Mouse (Mus musculus) midbrain, embryonic 11.5 days (tissue): ENCODE measurements around the gene Slc28a3. TPM values are rescaled to one million over a fixed set of nuclear protein-coding genes. Genes with fewer than 3 reads are reported as not detected.

Source experiments
- ATAC-seq: fragments of 200-750 bp; cut with Nextera tagmentation; 2 replicates; pipeline ENCODE4 v1.8.0; 2017; ENCODE audit warnings: moderate TSS enrichment, moderate library complexity; ENCODE audit not compliant: low FRiP score
- DNase-seq: peaks from one replicate; pipeline ENCODE4 v3.0.0; 2015; ENCODE audit warnings: low spot score; ENCODE audit errors: missing footprints
- H3K27ac ChIP-seq: fragments of 300-500 bp; sonication (generic); 2 replicates; pipeline ENCODE4 v1.5.1; 2014; ENCODE audit warnings: low read depth, low read length
- H3K27me3 ChIP-seq: fragments of 300-500 bp; sonication (generic); 2 replicates; pipeline ENCODE4 v1.6.1; 2014; ENCODE audit warnings: mild to moderate bottlenecking, low read length, moderate library complexity, mixed read lengths; ENCODE audit not compliant: control insufficient read depth, insufficient read depth
- H3K36me3 ChIP-seq: fragments of 300-500 bp; sonication (generic); 2 replicates; pipeline ENCODE4 v1.6.1; 2014; ENCODE audit warnings: mild to moderate bottlenecking, low read length, moderate library complexity, mixed read lengths; ENCODE audit not compliant: control insufficient read depth, insufficient read depth
- H3K4me1 ChIP-seq: fragments of 300-500 bp; sonication (generic); 2 replicates; pipeline ENCODE4 v1.6.1; 2014; ENCODE audit warnings: low read length; ENCODE audit not compliant: control insufficient read depth, insufficient read depth
- H3K4me2 ChIP-seq: fragments of 300-500 bp; sonication (generic); 2 replicates; pipeline ENCODE4 v1.6.1; 2014; ENCODE audit warnings: mild to moderate bottlenecking, moderate library complexity
- H3K4me3 ChIP-seq: fragments of 300-500 bp; sonication (generic); 2 replicates; pipeline ENCODE4 v1.5.1; 2014; ENCODE audit warnings: low read depth, low read length
- H3K9ac ChIP-seq: fragments of 300-500 bp; sonication (generic); 2 replicates; pipeline ENCODE4 v1.6.1; 2014; ENCODE audit warnings: low read length
- H3K9me3 ChIP-seq: fragments of 300-500 bp; sonication (generic); 2 replicates; pipeline ENCODE4 v1.6.1; 2016; ENCODE audit warnings: low read length; ENCODE audit not compliant: control insufficient read depth
- WGBS: fragments of 180-500 bp; shearing (Covaris S2); extraction: QIAGEN DNeasy Blood & Tissue Kit; methylation state at CpG from one replicate; pipeline ENCODE4 v1.1.7; 2014; 5-methylcytosine and 5-hydroxymethylcytosine counted together
- polyA plus RNA-seq: library from polyadenylated mRNA; unstranded; fragments of >200 nt; fragmentation: Nextera tagmentation; extraction: Ambion mirVana; gene quantifications from 2 replicates; pipeline ENCODE4 v1.2.1, GENCODE M21; 2014

Gene Slc28a3
- polyA plus RNA-seq, 1 experiment from 2014 or later = not detected

GRCm38 (mm10) chr13:58629365-58630050 lies 18.8 kb upstream of the Slc28a3 start:
- H3K9ac ChIP-seq = peak overlapping the region; percentile 42
- H3K9me3 ChIP-seq = no peaks in the 10 kb centered on the region
- H3K4me2 ChIP-seq = peak overlapping the region; percentile 39
- WGBS = 24% methylated on average over 13 of the region's 13 CpGs
- ATAC-seq (peak; percentile 70; the same call in 1 of the 2 replicates), DNase-seq (peak; percentile 89)
- H3K4me1 ChIP-seq = peaks cover 4% of the 10 kb centered on the region; the same call in 1 of the 2 replicates
- H3K27me3 ChIP-seq = no peaks in the 10 kb centered on the region
- H3K27ac ChIP-seq = no peak overlapping the region
- peak overlapping the region; percentile 13; the same call in 1 of the 2 replicates for H3K4me3 ChIP-seq
- no peaks in the 10 kb centered on the region for H3K36me3 ChIP-seq

DNA sequence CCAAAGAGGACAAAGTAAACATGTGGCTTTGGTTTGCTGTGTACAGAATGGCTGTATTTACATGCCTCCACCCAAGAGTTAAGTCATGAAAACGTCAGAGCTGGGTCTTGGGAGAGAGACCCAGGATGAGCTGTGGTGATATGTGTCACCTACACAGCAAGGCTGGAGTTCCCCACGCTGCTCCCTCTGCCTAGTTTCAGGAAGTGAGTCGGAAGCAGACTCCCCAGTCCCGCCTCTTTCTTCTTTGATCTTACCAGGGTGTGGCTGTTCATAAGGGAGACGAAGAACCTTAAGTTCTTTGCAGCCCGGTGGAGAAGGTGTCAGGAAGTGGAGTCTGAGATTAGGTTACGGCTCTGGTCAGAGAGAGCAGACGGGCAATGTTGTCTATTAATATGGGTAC lies 12.0 kb upstream of the Slc28a3 start:
- H3K4me2 ChIP-seq = no peak overlapping the region
- H3K4me3 ChIP-seq = no peak overlapping the region
- no peaks in the 10 kb centered on the region for H3K36me3 ChIP-seq
- ATAC-seq (no peak), DNase-seq (peak; percentile 4)
- H3K9me3 ChIP-seq = no peaks in the 10 kb centered on the region
- H3K27me3 ChIP-seq = no peaks in the 10 kb centered on the region
- no peaks in the 10 kb centered on the region for H3K4me1 ChIP-seq
- no peak overlapping the region for H3K27ac ChIP-seq
- WGBS = 70% methylated on average over 8 of the region's 8 CpGs
- no peak overlapping the region for H3K9ac ChIP-seq

DNA sequence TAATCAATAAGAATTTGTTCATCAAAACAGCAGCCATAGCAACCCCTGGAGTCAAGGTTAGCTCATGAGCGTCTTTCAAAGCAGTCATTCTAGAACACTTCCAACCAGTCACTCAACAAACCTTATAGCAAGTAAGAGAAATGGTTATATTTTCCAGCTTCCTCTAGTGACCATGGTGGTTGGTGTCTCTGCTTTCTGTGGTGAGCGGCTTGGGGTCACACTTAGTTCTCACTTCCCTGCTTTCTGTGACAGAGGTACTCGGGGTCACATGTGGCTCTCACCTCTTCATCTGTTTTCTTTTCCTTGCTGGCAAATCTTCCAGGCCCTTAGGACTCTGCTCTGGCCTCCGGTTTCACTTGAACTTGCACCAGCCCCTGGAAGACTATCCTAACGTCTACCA lies 8.6 kb upstream of the Slc28a3 start:
- H3K4me2 ChIP-seq = no peak overlapping the region
- no peaks in the 10 kb centered on the region for H3K36me3 ChIP-seq
- no peak overlapping the region for H3K4me3 ChIP-seq
- H3K4me1 ChIP-seq = no peaks in the 10 kb centered on the region
- H3K27ac ChIP-seq = no peak overlapping the region
- DNase-seq = peak; percentile 12
- H3K9me3 ChIP-seq = no peaks in the 10 kb centered on the region
- no peaks in the 10 kb centered on the region for H3K27me3 ChIP-seq
- H3K9ac ChIP-seq = no peak overlapping the region
- WGBS = 85% methylated on average over 5 of the region's 5 CpGs
- no peak for ATAC-seq

DNA sequence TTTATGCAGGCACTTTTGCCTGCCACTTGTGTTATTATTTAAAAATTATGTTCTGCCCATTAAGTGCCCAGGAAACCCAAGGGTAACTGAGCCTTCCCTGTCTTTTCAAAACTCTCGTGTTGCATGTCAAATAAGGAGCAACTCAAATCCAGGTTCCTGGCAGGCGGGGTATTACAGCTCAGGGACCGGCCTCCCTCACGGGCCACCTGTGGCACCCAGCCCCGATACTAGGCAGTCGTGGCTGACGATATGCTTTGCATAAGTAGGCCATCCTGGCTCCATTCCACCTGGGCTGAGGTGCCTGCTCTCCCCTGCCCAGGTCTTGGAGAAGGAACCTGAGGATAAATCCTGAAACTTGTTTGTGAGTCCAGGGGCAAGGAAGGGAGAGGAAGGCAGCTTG lies 618 bp downstream of the Slc28a3 start:
- Histone ChIP-seq H3K9ac (no peak overlapping the region), H3K4me3 (no peak overlapping the region), H3K4me1 (no peaks in the 10 kb centered on the region), H3K4me2 (no peak overlapping the region), H3K36me3 (no peaks in the 10 kb centered on the region), H3K27ac (no peak overlapping the region), H3K9me3 (no peaks in the 10 kb centered on the region), H3K27me3 (no peaks in the 10 kb centered on the region; the same call in 1 of the 2 replicates)
- no peak for ATAC-seq
- 29% methylated on average over 7 of the region's 7 CpGs for WGBS
- DNase-seq = no peak

- Histone ChIP-seq H3K4me2 (no peak overlapping the region), H3K36me3 (no peaks in the 10 kb centered on the region), H3K27ac (no peak overlapping the region), H3K4me3 (no peak overlapping the region), H3K27me3 (no peaks in the 10 kb centered on the region), H3K9me3 (no peaks in the 10 kb centered on the region), H3K4me1 (no peaks in the 10 kb centered on the region), H3K9ac (no peak overlapping the region)
- no peak for ATAC-seq
- 81% methylated on average over 10 of the region's 10 CpGs for WGBS
- DNase-seq = no peak
Observed at GRCm38 (mm10) chr13:58601201-58601855, 9.3 kb downstream of the Slc28a3 start.

DNA sequence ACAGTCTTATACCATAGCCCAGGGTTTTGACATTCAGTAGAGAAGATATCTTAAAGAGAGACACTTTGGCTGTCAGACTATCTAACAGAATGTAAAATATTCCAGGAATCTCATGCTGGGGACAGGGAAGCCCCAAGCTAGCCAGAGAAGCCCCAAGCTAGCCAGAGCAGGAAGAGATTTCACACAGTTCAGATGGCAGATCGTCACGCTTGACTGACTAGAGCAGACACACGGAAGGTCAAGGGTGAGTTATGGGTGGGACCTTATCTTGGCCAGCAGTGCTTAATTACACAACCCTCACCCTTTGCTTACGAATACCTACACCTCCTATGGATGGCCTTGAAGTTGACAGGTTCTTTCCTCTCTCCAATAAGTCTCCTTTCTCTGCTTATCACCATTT lies 12.1 kb downstream of the Slc28a3 start:
- Histone ChIP-seq H3K27me3 (no peaks in the 10 kb centered on the region), H3K4me3 (no peak overlapping the region), H3K4me1 (no peaks in the 10 kb centered on the region), H3K27ac (no peak overlapping the region), H3K9ac (no peak overlapping the region), H3K9me3 (no peaks in the 10 kb centered on the region), H3K4me2 (no peak overlapping the region), H3K36me3 (no peaks in the 10 kb centered on the region)
- no peak for DNase-seq
- no peak for ATAC-seq
- WGBS = 60% methylated on average over 4 of the region's 4 CpGs

DNA sequence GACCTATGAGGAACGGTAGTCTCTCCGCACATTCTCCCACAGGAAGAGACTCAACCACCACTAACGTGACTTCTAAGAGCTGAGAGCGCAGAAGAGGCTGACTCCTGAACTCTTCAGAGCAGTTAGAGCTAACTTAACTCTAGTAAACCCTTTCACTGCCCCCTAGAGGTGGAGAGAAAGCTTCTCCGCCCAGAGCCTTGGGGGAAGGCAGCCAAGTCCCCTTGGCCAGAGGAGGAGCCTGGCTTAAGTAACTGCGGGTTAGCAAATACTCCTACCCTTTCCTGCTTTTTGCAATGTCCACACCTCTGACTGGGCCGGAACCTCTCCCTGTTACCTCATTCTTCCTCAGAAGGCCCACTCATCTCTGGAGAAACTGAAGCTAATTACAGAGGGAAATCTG lies 17.5 kb downstream of the Slc28a3 start:
- no peak overlapping the region for H3K4me2 ChIP-seq

DNA sequence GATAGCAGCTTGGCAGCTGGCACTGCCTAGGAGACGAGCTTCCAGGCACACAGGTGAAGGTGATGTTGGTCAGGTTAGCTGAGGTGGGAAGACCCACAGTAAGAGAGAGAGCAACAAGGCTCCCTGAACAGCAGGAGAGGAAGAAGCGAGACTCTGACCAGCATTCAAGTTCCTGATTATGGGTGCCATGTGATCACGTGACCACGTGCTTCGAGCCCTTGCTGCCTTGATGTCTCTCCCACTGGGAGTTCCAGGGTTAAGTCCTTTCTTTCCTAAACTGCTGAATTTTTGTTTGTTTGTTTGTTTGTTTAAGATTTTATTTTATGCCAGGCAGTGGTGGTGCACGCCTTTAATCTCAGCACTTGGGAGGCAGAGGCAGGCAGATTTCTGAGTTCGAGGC lies 18.8 kb downstream of the Slc28a3 start:
- H3K27ac ChIP-seq = no peak overlapping the region
- ATAC-seq = no peak
- WGBS = 86% methylated on average over 7 of the region's 7 CpGs
- no peak overlapping the region for H3K9ac ChIP-seq
- no peaks in the 10 kb centered on the region for H3K36me3 ChIP-seq
- no peak overlapping the region for H3K4me2 ChIP-seq
- no peak for DNase-seq
- H3K9me3 ChIP-seq = no peaks in the 10 kb centered on the region
- no peaks in the 10 kb centered on the region for H3K4me1 ChIP-seq
- H3K4me3 ChIP-seq = no peak overlapping the region
- no peaks in the 10 kb centered on the region for H3K27me3 ChIP-seq

More for the DNA sequence above, 17.5 kb downstream of the Slc28a3 start:
- Histone ChIP-seq H3K4me1 (no peaks in the 10 kb centered on the region), H3K9me3 (no peaks in the 10 kb centered on the region), H3K4me3 (no peak overlapping the region), H3K9ac (no peak overlapping the region), H3K27ac (no peak overlapping the region), H3K27me3 (no peaks in the 10 kb centered on the region), H3K36me3 (no peaks in the 10 kb centered on the region)
- no peak for ATAC-seq
- WGBS = 33% methylated on average over 7 of the region's 7 CpGs
- DNase-seq = no peak

DNA sequence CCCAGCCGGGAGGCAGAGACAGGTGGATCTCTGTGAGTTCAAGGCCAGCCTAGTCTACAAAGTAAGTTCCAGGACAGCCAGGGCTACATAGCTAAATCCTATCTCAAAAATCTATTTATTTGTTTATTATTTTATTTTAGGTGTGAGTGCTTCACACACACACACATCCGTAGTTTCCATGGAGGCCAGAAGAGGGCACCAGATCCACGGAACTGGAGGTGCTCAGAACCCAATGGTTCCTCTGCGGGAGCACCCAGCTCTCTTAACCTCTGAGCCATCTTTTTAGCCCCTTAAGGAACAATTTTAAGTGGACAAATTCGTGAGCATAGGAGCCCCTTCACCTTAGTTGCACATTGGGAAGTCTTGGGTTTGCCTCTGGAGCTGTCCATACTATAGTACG lies 20.0 kb downstream of the Slc28a3 start:
- H3K4me3 ChIP-seq = no peak overlapping the region
- DNase-seq (no peak), ATAC-seq (no peak)
- H3K27ac ChIP-seq = no peak overlapping the region
- H3K4me2 ChIP-seq = no peak overlapping the region
- no peaks in the 10 kb centered on the region for H3K4me1 ChIP-seq
- no peak overlapping the region for H3K9ac ChIP-seq
- H3K36me3 ChIP-seq = no peaks in the 10 kb centered on the region
- no peaks in the 10 kb centered on the region for H3K27me3 ChIP-seq
- no peaks in the 10 kb centered on the region for H3K9me3 ChIP-seq
- 45% methylated on average over 6 of the region's 6 CpGs for WGBS
